Comparison of ENCODE assay signal across 8 mouse cellular contexts in the genomic region with DNA sequence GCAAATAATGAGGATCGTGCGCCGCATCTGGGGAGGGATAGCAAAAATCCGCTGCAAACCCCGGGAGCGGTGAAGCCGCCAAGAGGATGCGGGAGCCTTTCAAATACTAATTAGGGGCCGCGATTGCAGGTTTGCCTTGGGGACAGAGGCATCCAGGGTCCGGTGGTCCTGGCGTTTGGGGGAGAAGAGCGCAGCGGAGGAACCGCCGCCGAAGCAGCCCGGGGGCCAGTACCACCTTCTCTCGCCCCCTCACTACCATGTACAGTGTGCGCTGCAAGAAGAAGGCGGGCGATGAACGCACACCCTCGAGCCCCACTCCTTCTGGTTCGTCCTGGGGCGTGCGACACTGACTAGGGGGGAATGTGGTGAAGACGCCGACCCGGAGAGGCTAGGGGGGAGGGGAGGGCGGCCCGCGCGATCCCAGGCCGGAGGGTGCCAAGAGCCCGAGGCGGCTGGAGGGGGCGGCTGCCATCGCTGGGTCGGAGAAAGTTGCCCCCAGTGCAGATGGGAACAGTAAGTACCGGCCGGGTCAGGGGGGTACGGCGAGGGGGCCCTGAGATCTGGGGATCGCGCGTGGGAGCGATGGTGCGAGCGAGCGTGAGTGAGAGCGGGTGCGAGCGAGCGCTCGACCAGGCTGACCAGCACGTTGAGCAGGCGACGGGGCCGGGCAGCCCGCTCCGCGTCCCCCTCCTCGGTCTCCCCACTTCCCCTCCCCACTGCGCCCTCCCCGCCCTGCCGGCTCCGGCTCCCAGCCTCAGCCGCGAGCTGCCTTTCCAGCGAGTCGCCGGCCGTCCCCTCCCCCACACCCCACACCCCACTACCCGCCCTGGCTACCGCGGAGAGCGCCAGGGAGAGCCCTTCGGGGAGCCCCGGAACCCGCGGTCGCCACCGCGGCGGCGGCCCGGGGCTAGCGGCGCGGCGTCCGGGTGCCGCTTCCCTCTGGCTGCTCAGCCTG. TPM values are rescaled to one million over a fixed set of nuclear protein-coding genes. Genes with fewer than 3 reads are reported as not detected.
DNase-seq lines count a peak whose midpoint lies in the region; ATAC-seq and TF ChIP-seq lines count a peak whose summit lies in the region.

No protein-coding gene starts in this region.

- H3K27ac ChIP-seq in bone marrow macrophage, adult 2 months (ENCODE audit: insufficient read depth, low read depth, low read length), result no peak overlapping the region
- H3K27ac ChIP-seq in embryonic facial prominence, embryonic 15.5 days (replicated peaks), result 0 out of 2 replicates have a peak overlapping the region, but pooled peaks have one; percentile 30
- H3K27ac ChIP-seq in hindbrain, embryonic 13.5 days, result peak overlapping the region; percentile 99
- H3K27ac ChIP-seq in neural tube, embryonic 11.5 days (ENCODE audit: low read depth, low read length), result peak overlapping the region; percentile 91

- under 1% methylated on average over 85 of the region's 94 CpGs for WGBS in embryonic facial prominence, embryonic 15.5 days
- WGBS in hindbrain, embryonic 13.5 days, result under 1% methylated on average over 64 of the region's 94 CpGs
- WGBS in neural tube, embryonic 11.5 days, result under 1% methylated on average over 62 of the region's 94 CpGs

- 0 out of 2 replicates have a peak, but pooled peaks cover 3% of the 10 kb centered on the region for H3K4me1 ChIP-seq in bone marrow macrophage, adult 2 months (ENCODE audit: control insufficient read depth, insufficient read depth, low read length)
- peaks cover 12% of the 10 kb centered on the region for H3K4me1 ChIP-seq in embryonic facial prominence, embryonic 15.5 days
- H3K4me1 ChIP-seq in hindbrain, embryonic 13.5 days (replicated peaks), result peaks cover 23% of the 10 kb centered on the region
- H3K4me1 ChIP-seq in neural tube, embryonic 11.5 days (ENCODE audit: control insufficient read depth, insufficient read depth, low read length), result 0 out of 2 replicates have a peak, but pooled peaks cover 6% of the 10 kb centered on the region

- peak overlapping the region; percentile 35 for H3K9ac ChIP-seq in embryonic facial prominence, embryonic 15.5 days
- peak overlapping the region; percentile 93 for H3K9ac ChIP-seq in hindbrain, embryonic 13.5 days
- H3K9ac ChIP-seq in neural tube, embryonic 11.5 days (ENCODE audit: low read length), result peak overlapping the region; percentile 95

- intact Hi-C loops in heart, postnatal 10 days (cut with DNase I), result no loop called here
- intact Hi-C loops in left cerebral cortex, postnatal 36 days (cut with DNase I), result loop anchor here (2.0 to 10.0 kb wide), 2 partner anchors 527 to 1219 kb away; no protein-coding TSS in a partner anchor

- no peaks in the 10 kb centered on the region for H3K36me3 ChIP-seq in embryonic facial prominence, embryonic 15.5 days
- H3K36me3 ChIP-seq in hindbrain, embryonic 13.5 days, result peaks cover 8% of the 10 kb centered on the region
- no peaks in the 10 kb centered on the region for H3K36me3 ChIP-seq in neural tube, embryonic 11.5 days (ENCODE audit: control insufficient read depth, insufficient read depth, low read length)

- peak overlapping the region; percentile 97 for H3K4me2 ChIP-seq in embryonic facial prominence, embryonic 15.5 days (replicated peaks)
- peak overlapping the region; percentile 71 for H3K4me2 ChIP-seq in hindbrain, embryonic 13.5 days
- peak overlapping the region; percentile 62 for H3K4me2 ChIP-seq in neural tube, embryonic 11.5 days (ENCODE audit: low read depth)

- H3K27me3 ChIP-seq in embryonic facial prominence, embryonic 15.5 days, result peaks cover 21% of the 10 kb centered on the region
- H3K27me3 ChIP-seq in hindbrain, embryonic 13.5 days, result peaks cover 10% of the 10 kb centered on the region; the same call in 1 of the 2 replicates
- H3K27me3 ChIP-seq in neural tube, embryonic 11.5 days (ENCODE audit: control insufficient read depth, insufficient read depth, low read length), result no peaks in the 10 kb centered on the region

- no peak for TF ChIP-seq POLR2A in bone marrow macrophage, adult 2 months (IDR thresholded peaks at IDR 0.05; ENCODE audit: borderline replicate concordance, low read depth, low read length)

- TF ChIP-seq CTCF in bone marrow macrophage, adult 2 months (IDR thresholded peaks at IDR 0.05; ENCODE audit: low read depth, low read length), result no peak

- ATAC-seq in embryonic facial prominence, embryonic 15.5 days (ENCODE audit: insufficient number of reproducible peaks, low FRiP score, low TSS enrichment, low read depth), result peak; percentile 67
- peak; percentile 87 for ATAC-seq in hindbrain, embryonic 13.5 days (ENCODE audit: low FRiP score)
- ATAC-seq in neural tube, embryonic 11.5 days (ENCODE audit: insufficient read depth, low FRiP score, low TSS enrichment), result peak; percentile 75

- peak overlapping the region; percentile 63 for H3K4me3 ChIP-seq in bone marrow macrophage, adult 2 months (ENCODE audit: insufficient read depth, low read length)
- H3K4me3 ChIP-seq in embryonic facial prominence, embryonic 15.5 days (replicated peaks), result peak overlapping the region; percentile 66
- peak overlapping the region; percentile 86 for H3K4me3 ChIP-seq in hindbrain, embryonic 13.5 days
- H3K4me3 ChIP-seq in neural tube, embryonic 11.5 days (ENCODE audit: low read depth, low read length), result peak overlapping the region; percentile 67

- peak; percentile 81 for DNase-seq in heart, adult 11 months
- no peak for DNase-seq in heart, postnatal 10 days
- peak; percentile 57 to 62 for DNase-seq in left cerebral cortex, postnatal 36 days (ENCODE audit: low spot score in 2 of 2)
- peak; percentile 83 for DNase-seq in neural tube, embryonic 11.5 days (ENCODE audit: low spot score)
- no peak for DNase-seq in spleen, adult 18-20 months

- H3K9me3 ChIP-seq in embryonic facial prominence, embryonic 15.5 days (replicated peaks), result no peaks in the 10 kb centered on the region
- H3K9me3 ChIP-seq in hindbrain, embryonic 13.5 days, result no peaks in the 10 kb centered on the region
- no peaks in the 10 kb centered on the region for H3K9me3 ChIP-seq in neural tube, embryonic 11.5 days (ENCODE audit: control insufficient read depth, low read length)

RNA-seq across cellular contexts. Expression of gene Slitrk5, which starts 0.6 kb away (rescaled TPM):
- under 1 TPM in 1 of 2 experiments, not detected in 1; 0.07 TPM for total RNA-seq in heart, postnatal 10 days (2021)
- polyA plus RNA-seq in bone marrow macrophage, adult 2 months (2012; ENCODE audit: insufficient read depth, insufficient read length, missing spikeins), result not detected in 2 replicates
- 3.1 and 3.6 TPM in 2 replicates for polyA plus RNA-seq in embryonic facial prominence, embryonic 15.5 days (2015; fragmentation: Nextera tagmentation; extraction: Ambion mirVana)
- polyA plus RNA-seq in hindbrain, embryonic 13.5 days (2015; fragmentation: Nextera tagmentation; extraction: Ambion mirVana), result 27.9 and 30.3 TPM in 2 replicates
- total RNA-seq in left cerebral cortex, postnatal 36 days (2021), result 10 to 100 TPM; 82.8 to 83.8 TPM
- 18.9 and 19.4 TPM in 2 replicates for polyA plus RNA-seq in neural tube, embryonic 11.5 days (2014; fragmentation: Nextera tagmentation; extraction: Ambion mirVana)

Comparison
In these comparisons a context has a peak if more than half of its experiments do, and no peak if none do; other contexts are left out.
1. DNase-seq: peak in heart, adult 11 months (single experiment), left cerebral cortex, postnatal 36 days (2 of 2) and neural tube, embryonic 11.5 days (single experiment); none in heart, postnatal 10 days (0 of 2) and spleen, adult 18-20 months (0 of 2).
2. H3K9ac ChIP-seq: peak in every context shown above with its lines; median percentile 95 in neural tube, embryonic 11.5 days; 93 in hindbrain, embryonic 13.5 days; 35 in embryonic facial prominence, embryonic 15.5 days.
3. Peak in every context shown above with its lines, with median percentiles within 50 percentile points of each other: H3K4me3 ChIP-seq, ATAC-seq and H3K4me2 ChIP-seq.